Mouse (Mus musculus) kidney, postnatal 0 days (tissue): ENCODE measurements around the gene Gm12184. TPM values are rescaled to one million over a fixed set of nuclear protein-coding genes. Genes with fewer than 3 reads are reported as not detected.
"Not testable (repeated sequence)": the region's sequence is repeated elsewhere in the genome, so short reads cannot be mapped to it uniquely, and the experiment has no call there.

Experiments
- ATAC-seq: fragments of 200-750 bp; cut with Nextera tagmentation; replicated peaks from 2 replicates; pipeline ENCODE4 v1.8.0; 2017; ENCODE audit warnings: low read depth, moderate number of reproducible peaks, moderate TSS enrichment, moderate library complexity; ENCODE audit not compliant: low FRiP score
- DNase-seq: peaks from one replicate; pipeline ENCODE4 v3.0.0-alpha.2; 2016; ENCODE audit warnings: low spot score
- H3K27ac ChIP-seq: fragments of 300-500 bp; sonication (generic); 2 replicates; pipeline ENCODE4 v1.5.1; 2014; ENCODE audit warnings: mild to moderate bottlenecking
- H3K27me3 ChIP-seq: fragments of 300-500 bp; sonication (generic); 2 replicates; pipeline ENCODE4 v1.6.1; 2014; ENCODE audit warnings: low read length, mixed read lengths; ENCODE audit not compliant: insufficient read depth
- H3K36me3 ChIP-seq: fragments of 300-500 bp; sonication (generic); 2 replicates; pipeline ENCODE4 v1.6.1; 2014; ENCODE audit warnings: low read length, mixed read lengths; ENCODE audit not compliant: insufficient read depth
- H3K4me1 ChIP-seq: fragments of 300-500 bp; sonication (generic); replicated peaks from 2 replicates; pipeline ENCODE4 v1.6.1; 2014; ENCODE audit warnings: antibody characterized with exemption, low read length, mixed read lengths; ENCODE audit not compliant: insufficient read depth
- H3K4me2 ChIP-seq: fragments of 300-500 bp; sonication (generic); 2 replicates; pipeline ENCODE4 v1.6.1; 2014; ENCODE audit warnings: mild to moderate bottlenecking, low read length, moderate library complexity, mixed read lengths
- H3K4me3 ChIP-seq: fragments of 300-500 bp; sonication (generic); replicated peaks from 2 replicates; pipeline ENCODE4 v1.5.1; 2014; ENCODE audit warnings: low read depth, low read length
- H3K9ac ChIP-seq: fragments of 300-500 bp; sonication (generic); 2 replicates; pipeline ENCODE4 v1.6.1; 2014; ENCODE audit warnings: low read depth, low read length
- H3K9me3 ChIP-seq: fragments of 300-500 bp; sonication (generic); replicated peaks from 2 replicates; pipeline ENCODE4 v1.6.1; 2016; ENCODE audit warnings: low read length, inconsistent platforms, mixed read lengths
- CTCF ChIP-seq: IDR thresholded peaks from 2 replicates; pipeline ENCODE4 v1.5.1; 2016; ENCODE audit warnings: antibody characterized with exemption, low read depth, mild to moderate bottlenecking, moderate library complexity
- WGBS: fragments of 180-500 bp; shearing (Covaris S2); extraction: QIAGEN DNeasy Blood & Tissue Kit; methylation state at CpG from one replicate; pipeline ENCODE4 v1.1.7; 2014; 5-methylcytosine and 5-hydroxymethylcytosine counted together
- polyA plus RNA-seq: library from polyadenylated mRNA; unstranded; fragments of >200 nt; fragmentation: Nextera tagmentation; extraction: Ambion mirVana; gene quantifications from 2 replicates; pipeline ENCODE4 v1.2.1, GENCODE M21; 2015

Gm12184 gene
- polyA plus RNA-seq, 1 experiment from 2014 or later: 10.3 TPM

DNA sequence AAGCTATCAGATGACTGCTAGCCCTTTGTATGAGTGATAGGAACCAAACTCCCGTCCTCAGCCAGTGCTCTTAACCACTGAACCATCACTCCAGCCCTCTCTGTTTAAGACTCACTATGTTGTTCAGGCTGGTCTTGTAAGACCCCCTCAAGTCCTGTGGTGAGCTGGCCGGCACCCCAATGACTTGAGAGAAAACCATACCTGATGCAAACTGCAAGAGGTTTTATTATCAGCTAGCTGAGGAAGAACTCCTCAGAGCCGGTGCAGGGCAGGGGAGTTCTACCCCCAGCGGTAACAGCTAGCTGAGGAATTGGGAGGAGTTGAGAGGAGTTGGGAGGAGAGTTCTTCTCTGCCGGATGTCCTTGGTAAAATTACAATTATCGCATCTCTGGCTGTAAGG is 1.5 kb upstream of the Gm12184 start:
- Histone ChIP-seq H3K4me1 (0 out of 2 replicates have a peak, but pooled peaks cover 2% of the 10 kb centered on the region), H3K27me3 (no peaks in the 10 kb centered on the region), H3K4me3 (no peak overlapping the region), H3K4me2 (no peak overlapping the region), H3K9me3 (no peaks in the 10 kb centered on the region), H3K27ac (no peak overlapping the region), H3K36me3 (no peaks in the 10 kb centered on the region), H3K9ac (no peak overlapping the region)
- no peak for DNase-seq
- TF ChIP-seq CTCF: no peak
- 63% methylated on average over 6 of the region's 6 CpGs for WGBS
- ATAC-seq: no peak

DNA sequence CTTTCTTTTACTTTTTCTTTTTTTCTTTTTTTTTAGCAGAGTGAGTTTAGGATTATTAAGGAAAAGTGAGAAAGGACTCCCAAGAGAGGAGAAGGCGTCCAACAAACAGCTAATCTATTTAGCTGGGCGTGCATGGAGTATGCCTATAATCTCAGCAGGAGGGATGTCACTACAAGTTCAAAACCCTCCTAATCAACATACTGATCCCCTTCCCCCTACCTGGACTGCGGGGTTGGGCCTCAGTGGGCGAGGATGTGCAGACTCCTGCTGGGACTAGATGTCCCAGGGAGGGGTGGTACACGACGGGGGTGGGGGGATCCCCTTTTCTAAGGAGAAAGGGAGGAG is 269 bp upstream of the Gm12184 start:
- no peak for TF ChIP-seq CTCF

DNA sequence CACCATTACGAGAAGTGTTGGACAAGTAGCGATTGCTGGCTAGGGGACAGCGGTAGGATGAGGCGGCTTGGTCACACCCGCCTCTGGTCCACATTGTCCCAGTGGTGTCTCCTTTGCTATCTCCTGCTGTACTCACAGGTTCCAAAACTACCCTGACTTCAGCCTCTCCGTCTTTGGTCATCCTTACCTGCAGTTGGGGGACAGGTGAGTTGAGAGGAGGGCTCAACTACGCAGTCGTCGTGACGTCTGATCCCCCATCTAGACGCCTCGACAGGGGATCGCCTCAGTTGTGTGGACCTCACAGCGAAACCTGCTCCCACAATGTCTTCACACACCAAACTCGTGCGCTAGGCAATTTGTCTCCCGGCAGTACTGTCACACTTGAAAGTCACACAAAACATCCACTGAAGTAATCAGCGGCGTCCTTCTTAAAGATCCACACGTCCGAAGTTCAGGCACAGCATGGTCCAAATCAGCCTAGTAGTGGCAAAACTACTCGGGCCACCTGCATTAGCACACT is 2.1 kb downstream of the Gm12184 start:
- H3K4me3 ChIP-seq: peak overlapping the region; percentile 34
- no peak for DNase-seq
- 7% methylated on average over 22 of the region's 22 CpGs for WGBS
- no peaks in the 10 kb centered on the region for H3K9me3 ChIP-seq
- no peak for TF ChIP-seq CTCF
- H3K27me3 ChIP-seq: no peaks in the 10 kb centered on the region
- ATAC-seq: no peak
- no peaks in the 10 kb centered on the region for H3K36me3 ChIP-seq
- peak overlapping the region; percentile 59 for H3K4me2 ChIP-seq
- peak overlapping the region; percentile 36; the same call in 1 of the 2 replicates for H3K9ac ChIP-seq
- H3K27ac ChIP-seq: no peak overlapping the region
- 0 out of 2 replicates have a peak, but pooled peaks cover 2% of the 10 kb centered on the region for H3K4me1 ChIP-seq

More for the DNA sequence above, 269 bp upstream of the Gm12184 start:
- no peaks in the 10 kb centered on the region for H3K9me3 ChIP-seq
- H3K36me3 ChIP-seq: no peaks in the 10 kb centered on the region
- H3K4me3 ChIP-seq: peak overlapping the region; percentile 44
- 0 out of 2 replicates have a peak, but pooled peaks have one; percentile 18 for ATAC-seq
- WGBS: 2% methylated on average over 6 of the region's 6 CpGs
- peak; percentile 61 for DNase-seq
- H3K4me2 ChIP-seq: peak overlapping the region; percentile 70
- peak overlapping the region; percentile 82 for H3K27ac ChIP-seq
- H3K9ac ChIP-seq: peak overlapping the region; percentile 40; the same call in 1 of the 2 replicates
- H3K27me3 ChIP-seq: no peaks in the 10 kb centered on the region
- H3K4me1 ChIP-seq: 0 out of 2 replicates have a peak, but pooled peaks cover 2% of the 10 kb centered on the region

DNA sequence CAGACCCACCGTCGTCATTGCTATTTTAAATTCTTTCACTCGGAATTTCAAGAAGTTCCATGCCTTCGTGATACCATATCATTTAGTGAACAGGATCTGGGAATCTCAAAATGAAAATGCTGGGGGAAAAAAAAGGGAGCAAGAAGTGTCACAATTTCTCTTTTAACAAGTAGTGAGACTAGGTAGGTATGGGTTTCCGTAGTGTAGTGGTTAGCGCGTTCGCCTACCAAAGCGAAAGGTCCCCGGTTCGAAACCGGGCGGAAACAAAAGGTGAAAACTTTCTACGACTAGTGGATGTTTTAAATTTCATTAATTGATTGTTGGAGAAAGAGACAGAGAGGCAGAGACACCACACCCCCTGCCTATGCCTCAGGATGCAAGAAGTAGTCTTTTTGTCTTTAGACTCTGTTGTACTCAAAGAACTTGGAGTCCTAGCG is 2.9 kb downstream of the Gm12184 start:
- Histone ChIP-seq H3K4me3 (peak overlapping the region; percentile 34), H3K4me1 (0 out of 2 replicates have a peak, but pooled peaks cover 2% of the 10 kb centered on the region), H3K9ac (peak overlapping the region; percentile 36; the same call in 1 of the 2 replicates), H3K4me2 (peak overlapping the region; percentile 59), H3K27ac (no peak overlapping the region), H3K27me3 (no peaks in the 10 kb centered on the region), H3K36me3 (no peaks in the 10 kb centered on the region), H3K9me3 (no peaks in the 10 kb centered on the region)
- DNase-seq (peak; percentile 78), ATAC-seq (no peak; the same call in 1 of the 2 replicates)
- WGBS: 1% methylated on average over 15 of the region's 15 CpGs
- no peak for TF ChIP-seq CTCF

DNA sequence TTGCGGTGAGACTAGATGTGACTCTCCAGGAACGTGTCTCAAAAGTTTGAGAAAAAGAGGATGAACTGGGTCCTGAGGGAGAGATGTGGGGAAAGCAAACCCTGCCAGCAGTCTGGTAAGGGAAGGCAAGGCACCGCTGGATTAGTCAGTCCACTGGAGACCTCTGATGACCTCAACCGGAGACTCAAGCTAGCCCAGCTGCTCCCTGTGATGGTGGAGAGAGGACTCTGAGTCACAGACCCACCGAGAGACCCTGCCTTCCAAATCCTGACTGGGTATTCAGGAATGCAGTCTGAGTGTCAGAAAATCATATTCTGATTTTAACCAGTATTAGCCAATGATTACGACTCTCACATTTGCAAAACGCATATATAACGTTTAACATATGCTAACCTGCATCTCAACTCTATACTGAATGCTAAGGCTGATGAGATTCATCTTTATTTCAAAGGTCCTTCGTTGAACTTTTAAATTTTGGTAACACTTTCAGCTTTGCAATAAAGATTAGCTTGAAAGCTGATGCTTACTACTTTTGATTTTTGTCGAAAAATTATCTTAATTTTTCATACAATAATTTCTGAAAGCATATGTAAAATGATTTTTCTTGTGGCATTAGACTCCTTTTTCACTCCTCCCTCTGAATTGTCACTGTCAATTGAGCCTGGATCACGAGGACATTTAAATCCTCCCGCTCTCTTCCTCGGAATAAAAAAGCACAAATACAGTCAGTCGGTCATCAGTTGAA is 3.5 kb downstream of the Gm12184 start:
- DNase-seq (no peak), ATAC-seq (no peak)
- no peak overlapping the region for H3K27ac ChIP-seq
- no peaks in the 10 kb centered on the region for H3K9me3 ChIP-seq
- H3K4me1 ChIP-seq: 0 out of 2 replicates have a peak, but pooled peaks cover 2% of the 10 kb centered on the region
- no peaks in the 10 kb centered on the region for H3K27me3 ChIP-seq
- peak overlapping the region; percentile 36; the same call in 1 of the 2 replicates for H3K9ac ChIP-seq
- peak overlapping the region; percentile 34 for H3K4me3 ChIP-seq
- no peak for TF ChIP-seq CTCF
- H3K4me2 ChIP-seq: peak overlapping the region; percentile 59
- no peaks in the 10 kb centered on the region for H3K36me3 ChIP-seq
- 36% methylated on average over 14 of the region's 14 CpGs for WGBS

DNA sequence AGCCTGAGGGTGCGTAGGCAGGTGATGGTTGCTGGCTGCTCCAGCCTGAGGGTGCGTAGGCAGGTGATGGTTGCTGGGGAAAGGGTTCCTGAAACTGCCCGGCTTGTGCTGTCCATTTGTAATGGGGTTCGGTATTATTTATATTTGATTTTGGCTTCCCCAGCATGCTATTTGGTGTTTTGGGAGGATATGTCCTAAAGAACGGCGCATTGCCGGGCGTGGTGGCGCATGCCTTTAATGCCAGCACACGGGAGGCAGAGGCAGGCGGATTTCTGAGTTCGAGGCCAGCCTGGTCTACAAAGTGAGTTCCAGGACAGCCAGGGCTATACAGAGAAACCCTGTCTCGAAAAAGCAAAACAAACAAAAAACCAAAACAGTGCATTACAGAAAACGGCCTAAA is 5.2 kb downstream of the Gm12184 start:
- not testable (repeated sequence) for H3K4me3 ChIP-seq, H3K27me3 ChIP-seq, H3K27ac ChIP-seq, H3K9me3 ChIP-seq, H3K4me1 ChIP-seq, DNase-seq, H3K36me3 ChIP-seq, H3K9ac ChIP-seq, H3K4me2 ChIP-seq, ATAC-seq
- WGBS: 87% methylated on average over 14 of the region's 14 CpGs
